Mouse (Mus musculus) heart, embryonic 11.5 days (tissue): ENCODE measurements around the gene Kif24. TPM values are rescaled to one million over a fixed set of nuclear protein-coding genes. Genes with fewer than 3 reads are reported as not detected.
A peak's percentile ranks its signal among the peaks of the same experiment; 100 is the strongest.

Source experiments
- ATAC-seq: fragments of 200-750 bp; cut with Nextera tagmentation; replicated peaks from 2 replicates; pipeline ENCODE4 v1.8.0; 2017; ENCODE audit warnings: moderate library complexity; ENCODE audit not compliant: insufficient number of reproducible peaks, low FRiP score, low TSS enrichment
- H3K27ac ChIP-seq: fragments of 300-500 bp; sonication (generic); 2 replicates; pipeline ENCODE4 v1.5.1; 2014; ENCODE audit warnings: mild to moderate bottlenecking, low read depth, low read length
- H3K27me3 ChIP-seq: fragments of 300-500 bp; sonication (generic); 2 replicates; pipeline ENCODE4 v1.6.1; 2014; ENCODE audit warnings: mild to moderate bottlenecking, low read length, mixed read lengths; ENCODE audit not compliant: control insufficient read depth, insufficient read depth
- H3K36me3 ChIP-seq: fragments of 300-500 bp; sonication (generic); 2 replicates; pipeline ENCODE4 v1.6.1; 2014; ENCODE audit warnings: mild to moderate bottlenecking, low read length, moderate library complexity, mixed read lengths; ENCODE audit not compliant: control insufficient read depth, insufficient read depth
- H3K4me1 ChIP-seq: fragments of 300-500 bp; sonication (generic); 2 replicates; pipeline ENCODE4 v1.6.1; 2014; ENCODE audit warnings: low read length; ENCODE audit not compliant: control insufficient read depth, insufficient read depth
- H3K4me2 ChIP-seq: fragments of 300-500 bp; sonication (generic); 2 replicates; pipeline ENCODE4 v1.6.1; 2014; ENCODE audit warnings: mild to moderate bottlenecking, moderate library complexity
- H3K4me3 ChIP-seq: fragments of 300-500 bp; sonication (generic); 2 replicates; pipeline ENCODE4 v1.5.1; 2014; ENCODE audit warnings: low read depth, low read length
- H3K9ac ChIP-seq: fragments of 300-500 bp; sonication (generic); 2 replicates; pipeline ENCODE4 v1.6.1; 2014; ENCODE audit warnings: mild to moderate bottlenecking, low read depth, low read length, moderate library complexity
- H3K9me3 ChIP-seq: fragments of 300-500 bp; sonication (generic); replicated peaks from 2 replicates; pipeline ENCODE4 v1.6.1; 2016; ENCODE audit warnings: low read length; ENCODE audit not compliant: control insufficient read depth
- WGBS: fragments of 180-500 bp; shearing (Covaris S2); extraction: QIAGEN DNeasy Blood & Tissue Kit; methylation state at CpG from one replicate; pipeline ENCODE4 v1.1.7; 2014; ENCODE audit not compliant: insufficient replicate concordance; 5-methylcytosine and 5-hydroxymethylcytosine counted together
- polyA plus RNA-seq: library from polyadenylated mRNA; unstranded; fragments of >200 nt; fragmentation: Nextera tagmentation; extraction: Ambion mirVana; gene quantifications from 2 replicates; pipeline ENCODE4 v1.2.1, GENCODE M21; 2014

Kif24 gene
- polyA plus RNA-seq, 1 experiment from 2014 or later = 6.6 TPM

- Histone ChIP-seq H3K4me3 (no peak overlapping the region), H3K4me1 (no peaks in the 10 kb centered on the region; the same call in 1 of the 2 replicates), H3K36me3 (peaks cover 7% of the 10 kb centered on the region; the same call in 1 of the 2 replicates), H3K4me2 (no peak overlapping the region), H3K27me3 (no peaks in the 10 kb centered on the region), H3K27ac (no peak overlapping the region), H3K9ac (no peak overlapping the region), H3K9me3 (no peaks in the 10 kb centered on the region)
- WGBS = 92% methylated on average over 2 of the region's 2 CpGs
- ATAC-seq = no peak
Measured at GRCm38 (mm10) chr4:41358669-41359068, 106.0 kb downstream of the Kif24 start.

- H3K4me1 ChIP-seq = no peaks in the 10 kb centered on the region; the same call in 1 of the 2 replicates
- no peak overlapping the region for H3K9ac ChIP-seq
- H3K4me2 ChIP-seq = no peak overlapping the region
- H3K9me3 ChIP-seq = no peaks in the 10 kb centered on the region
- H3K36me3 ChIP-seq = peaks cover 7% of the 10 kb centered on the region; the same call in 1 of the 2 replicates
- H3K27me3 ChIP-seq = no peaks in the 10 kb centered on the region
- 83% methylated on average over 2 of the region's 2 CpGs for WGBS
- H3K27ac ChIP-seq = no peak overlapping the region
- no peak for ATAC-seq
- no peak overlapping the region for H3K4me3 ChIP-seq
Measured at GRCm38 (mm10) chr4:41357154-41357553, 107.5 kb downstream of the Kif24 start.

- no peaks in the 10 kb centered on the region for H3K9me3 ChIP-seq
- WGBS = 93% methylated on average over 1 of the region's 1 CpGs
- peaks cover 6% of the 10 kb centered on the region; the same call in 1 of the 2 replicates for H3K36me3 ChIP-seq
- H3K4me3 ChIP-seq = no peak overlapping the region
- H3K27me3 ChIP-seq = no peaks in the 10 kb centered on the region
- peaks cover 5% of the 10 kb centered on the region; the same call in 1 of the 2 replicates for H3K4me1 ChIP-seq
- H3K4me2 ChIP-seq = no peak overlapping the region
- no peak overlapping the region for H3K9ac ChIP-seq
- ATAC-seq = no peak
- no peak overlapping the region for H3K27ac ChIP-seq
Measured at GRCm38 (mm10) chr4:41353265-41353664, 111.4 kb downstream of the Kif24 start.

- WGBS = 86% methylated on average over 4 of the region's 4 CpGs
- no peak overlapping the region for H3K4me3 ChIP-seq
- H3K36me3 ChIP-seq = peaks cover 6% of the 10 kb centered on the region; the same call in 1 of the 2 replicates
- H3K27ac ChIP-seq = no peak overlapping the region
- no peaks in the 10 kb centered on the region for H3K27me3 ChIP-seq
- ATAC-seq = no peak
- H3K4me2 ChIP-seq = no peak overlapping the region
- no peak overlapping the region for H3K9ac ChIP-seq
- peaks cover 5% of the 10 kb centered on the region; the same call in 1 of the 2 replicates for H3K4me1 ChIP-seq
- H3K9me3 ChIP-seq = no peaks in the 10 kb centered on the region
Measured at GRCm38 (mm10) chr4:41352758-41353157, 111.9 kb downstream of the Kif24 start.

GRCm38 (mm10) chr4:41349199-41349591, 115.5 kb downstream of the Kif24 start:
- Histone ChIP-seq H3K27ac (peak overlapping the region; percentile 93), H3K4me3 (peak overlapping the region; percentile 86), H3K27me3 (no peaks in the 10 kb centered on the region), H3K4me2 (peak overlapping the region; percentile 66), H3K36me3 (peaks cover 2% of the 10 kb centered on the region; the same call in 1 of the 2 replicates), H3K4me1 (peaks cover 5% of the 10 kb centered on the region; the same call in 1 of the 2 replicates), H3K9me3 (no peaks in the 10 kb centered on the region), H3K9ac (peak overlapping the region; percentile 92)
- ATAC-seq = no peak; the same call in 1 of the 2 replicates
- WGBS = 0% methylated on average over 28 of the region's 28 CpGs

- Histone ChIP-seq H3K36me3 (peaks cover 2% of the 10 kb centered on the region; the same call in 1 of the 2 replicates), H3K9ac (peak within 1 kb of the TSS; percentile 92), H3K27me3 (no peaks in the 10 kb centered on the region), H3K4me2 (peak within 1 kb of the TSS; percentile 66), H3K27ac (peak within 1 kb of the TSS; percentile 93), H3K4me1 (peaks cover 5% of the 10 kb centered on the region; the same call in 1 of the 2 replicates), H3K9me3 (no peaks in the 10 kb centered on the region), H3K4me3 (peak within 1 kb of the TSS; percentile 86)
- under 1% methylated on average over 31 of the region's 31 CpGs for WGBS
- ATAC-seq = peak; percentile 94
Measured at GRCm38 (mm10) chr4:41348584-41349198, 116.0 kb downstream of the Kif24 start, which contains the start of gene Ubap1. TSS of gene Ubap1 (plus strand) at chr4:41348996.

GRCm38 (mm10) chr4:41347839-41348238, 116.8 kb downstream of the Kif24 start:
- Histone ChIP-seq H3K4me2 (peak overlapping the region; percentile 66), H3K9me3 (no peaks in the 10 kb centered on the region), H3K4me1 (peaks cover 5% of the 10 kb centered on the region; the same call in 1 of the 2 replicates), H3K27ac (no peak overlapping the region), H3K36me3 (peaks cover 2% of the 10 kb centered on the region; the same call in 1 of the 2 replicates), H3K9ac (no peak overlapping the region), H3K27me3 (no peaks in the 10 kb centered on the region), H3K4me3 (peak overlapping the region; percentile 10; the same call in 1 of the 2 replicates)
- WGBS = 41% methylated on average over 4 of the region's 5 CpGs
- ATAC-seq = no peak

- Histone ChIP-seq H3K4me3 (no peak overlapping the region), H3K9me3 (no peaks in the 10 kb centered on the region), H3K27me3 (no peaks in the 10 kb centered on the region), H3K36me3 (no peaks in the 10 kb centered on the region), H3K4me1 (peaks cover 5% of the 10 kb centered on the region; the same call in 1 of the 2 replicates), H3K4me2 (no peak overlapping the region), H3K9ac (no peak overlapping the region), H3K27ac (no peak overlapping the region)
- no peak for ATAC-seq
- 56% methylated on average over 2 of the region's 2 CpGs for WGBS
Measured at GRCm38 (mm10) chr4:41346011-41346410, 118.7 kb downstream of the Kif24 start.
